Mouse (Mus musculus) gastrocnemius, postnatal 25 days (tissue): Measurements from ENCODE around the gene Patj. TPM values are rescaled to one million over a fixed set of nuclear protein-coding genes. Genes with fewer than 3 reads are reported as not detected.
"Not testable (repeated sequence)": the region's sequence is repeated elsewhere in the genome, so short reads cannot be mapped to it uniquely, and the experiment has no call there.

Experiments
- DNase-seq: peaks from one replicate; pipeline ENCODE4 v3.0.0; 2022
- total RNA-seq, 2 experiments: library from RNA; stranded (reverse); gene quantifications; 1 replicate in 1 of 2; 2 replicates in 1 of 2; pipeline ENCODE4 v1.2.3; 2021

The Patj gene
- total RNA-seq, 2 experiments from 2014 or later: 1.6 to 2.6 TPM

- no peak for DNase-seq
These were observed 181.7 kb downstream of the Patj start for GRCm38 (mm10) chr4:98577275-98577674.

- DNase-seq: no peak
These were observed 182.5 kb downstream of the Patj start for GRCm38 (mm10) chr4:98577957-98578541.

DNA sequence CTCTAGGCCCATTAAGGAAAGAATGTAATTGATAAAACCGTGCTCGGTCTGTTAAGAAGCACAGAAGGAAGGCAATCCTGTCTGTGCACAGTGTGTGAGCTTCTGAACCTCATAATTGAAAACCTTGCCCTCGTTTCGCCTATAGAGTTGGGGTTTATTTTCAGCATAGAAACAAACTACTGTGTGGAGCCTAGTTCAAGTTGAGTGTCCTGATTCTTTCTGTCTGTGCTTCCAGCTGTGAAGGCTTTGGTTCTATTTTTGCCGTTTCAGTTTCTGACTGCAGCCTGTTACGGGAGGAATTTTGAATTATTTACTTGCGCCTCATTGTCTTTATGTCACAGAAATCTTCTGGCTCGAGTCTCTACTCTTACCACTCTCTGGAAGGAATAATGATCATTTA is 185.9 kb downstream of the Patj start:
- no peak for DNase-seq

GRCm38 (mm10) chr4:98584023-98584422 is 188.4 kb downstream of the Patj start:
- DNase-seq: no peak

DNA sequence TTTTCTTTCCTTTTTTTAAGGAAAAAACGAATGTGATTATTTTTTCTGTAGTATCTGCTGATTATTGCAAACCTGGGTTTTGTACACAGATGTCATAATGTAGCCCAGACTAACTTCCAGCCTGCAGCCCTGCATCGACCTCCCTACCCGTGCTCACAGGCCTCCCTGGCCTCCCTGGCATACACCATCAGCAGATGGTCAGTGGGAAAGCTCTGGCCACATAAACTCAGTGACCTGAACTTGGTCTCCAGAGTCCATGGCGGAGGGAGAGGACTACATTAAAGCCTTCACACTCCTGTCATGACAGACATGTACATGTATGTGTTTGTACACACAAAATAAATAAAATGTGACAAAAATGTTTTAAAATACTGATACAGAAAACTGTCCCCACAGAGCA is 190.7 kb downstream of the Patj start:
- no peak for DNase-seq

DNA sequence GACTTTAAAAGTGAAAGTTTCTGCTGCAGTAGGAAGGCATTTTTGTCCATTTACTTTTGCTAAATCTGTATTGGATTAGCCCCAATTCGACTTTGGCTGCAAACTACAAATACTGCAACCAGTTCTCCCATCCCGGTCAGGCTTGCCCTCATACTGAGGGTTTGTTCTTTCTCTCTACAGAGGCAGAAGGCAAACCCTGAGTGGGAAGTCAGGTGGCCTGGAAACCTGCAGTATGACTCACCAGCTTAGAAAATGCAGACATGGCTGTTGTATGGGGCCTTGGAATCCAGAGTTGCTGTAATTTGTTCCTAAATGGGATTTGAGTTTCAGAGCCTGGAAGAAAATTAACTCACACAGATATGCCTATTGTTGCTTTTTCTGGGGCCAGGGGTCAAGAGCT is 192.1 kb downstream of the Patj start:
- no peak for DNase-seq

GRCm38 (mm10) chr4:98593961-98594360 is 198.4 kb downstream of the Patj start:
- no peak for DNase-seq

- no peak for DNase-seq
These were observed 203.0 kb downstream of the Patj start for GRCm38 (mm10) chr4:98598546-98598971.

DNA sequence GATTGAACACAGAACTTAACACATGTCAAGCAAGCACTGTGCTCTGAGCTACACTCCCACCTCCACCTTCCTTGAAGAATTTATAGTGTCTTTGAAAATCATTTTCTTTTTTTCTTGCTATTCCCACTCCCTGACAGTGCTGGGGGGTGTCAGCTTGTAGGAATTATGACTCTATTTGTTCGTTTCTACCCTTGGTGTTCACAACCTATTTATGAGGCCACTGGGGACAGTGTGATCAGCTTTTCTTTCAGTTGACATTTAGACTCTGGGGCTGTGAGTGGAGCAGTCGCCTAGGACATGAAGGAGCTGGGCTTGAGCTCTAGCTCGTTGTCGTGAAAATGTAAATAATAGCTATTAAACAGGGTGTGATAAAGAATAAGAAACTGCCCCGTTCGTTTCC is 203.8 kb downstream of the Patj start:
- DNase-seq: no peak

DNA sequence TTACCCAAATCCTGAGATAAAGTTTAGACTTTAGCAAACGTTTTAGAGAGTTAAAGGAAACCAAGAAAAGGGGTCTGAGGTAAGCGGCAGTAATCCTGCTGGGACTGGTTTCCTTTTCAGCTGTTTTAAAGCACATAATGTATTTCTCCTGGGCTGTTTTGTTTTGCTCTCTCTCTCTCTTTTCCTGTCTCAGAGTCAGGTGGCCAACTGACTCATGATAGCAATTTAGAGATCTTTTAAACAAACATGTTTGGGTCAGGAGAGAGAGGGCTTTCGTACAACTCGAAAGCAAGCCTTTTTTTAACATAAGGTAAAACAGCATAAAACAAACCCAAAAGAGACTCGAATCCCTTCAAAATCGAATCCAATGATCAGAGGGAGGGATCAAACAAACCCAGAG is 207.5 kb downstream of the Patj start:
- DNase-seq: no peak

DNA sequence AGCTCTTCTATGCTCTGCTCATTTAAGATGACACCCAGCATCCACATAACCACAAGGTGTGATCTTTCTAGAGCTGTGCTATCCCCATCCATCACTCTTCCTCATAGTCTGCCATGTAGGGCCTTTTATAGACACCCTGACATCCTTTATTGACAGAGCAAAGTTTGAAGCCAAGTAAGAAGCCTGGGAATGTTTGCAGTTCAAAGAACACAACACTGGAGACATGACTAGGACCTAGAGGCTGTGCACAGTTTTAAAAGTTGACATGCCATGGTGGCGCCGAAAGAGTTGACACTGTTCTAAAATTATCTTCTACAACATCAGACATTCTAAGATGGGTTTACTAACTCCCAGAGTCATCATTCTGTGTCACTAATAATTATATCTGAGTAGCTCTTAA is 214.9 kb downstream of the Patj start:
- no peak for DNase-seq

GRCm38 (mm10) chr4:98614395-98614794 is 218.8 kb downstream of the Patj start:
- DNase-seq: no peak

DNA sequence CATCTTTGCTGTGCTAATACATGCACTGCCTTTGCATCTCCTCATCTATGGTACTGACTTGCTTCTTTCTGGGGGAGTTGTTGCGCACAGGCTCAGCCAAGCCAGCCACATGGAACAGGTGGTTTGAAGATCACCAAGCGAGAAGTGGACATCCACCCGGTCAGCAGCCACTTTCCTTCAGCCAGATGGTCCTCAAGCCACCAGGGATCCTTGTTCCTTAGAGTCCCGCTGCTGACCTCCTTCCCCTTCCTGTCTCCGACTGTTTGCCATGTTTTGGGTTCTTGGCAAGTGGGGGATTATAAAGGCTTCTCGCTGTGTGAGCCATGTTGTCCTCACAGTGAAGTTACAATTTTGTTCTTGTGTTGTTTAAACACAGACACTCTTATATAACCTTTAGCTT is 223.6 kb downstream of the Patj start:
- DNase-seq: no peak

DNA sequence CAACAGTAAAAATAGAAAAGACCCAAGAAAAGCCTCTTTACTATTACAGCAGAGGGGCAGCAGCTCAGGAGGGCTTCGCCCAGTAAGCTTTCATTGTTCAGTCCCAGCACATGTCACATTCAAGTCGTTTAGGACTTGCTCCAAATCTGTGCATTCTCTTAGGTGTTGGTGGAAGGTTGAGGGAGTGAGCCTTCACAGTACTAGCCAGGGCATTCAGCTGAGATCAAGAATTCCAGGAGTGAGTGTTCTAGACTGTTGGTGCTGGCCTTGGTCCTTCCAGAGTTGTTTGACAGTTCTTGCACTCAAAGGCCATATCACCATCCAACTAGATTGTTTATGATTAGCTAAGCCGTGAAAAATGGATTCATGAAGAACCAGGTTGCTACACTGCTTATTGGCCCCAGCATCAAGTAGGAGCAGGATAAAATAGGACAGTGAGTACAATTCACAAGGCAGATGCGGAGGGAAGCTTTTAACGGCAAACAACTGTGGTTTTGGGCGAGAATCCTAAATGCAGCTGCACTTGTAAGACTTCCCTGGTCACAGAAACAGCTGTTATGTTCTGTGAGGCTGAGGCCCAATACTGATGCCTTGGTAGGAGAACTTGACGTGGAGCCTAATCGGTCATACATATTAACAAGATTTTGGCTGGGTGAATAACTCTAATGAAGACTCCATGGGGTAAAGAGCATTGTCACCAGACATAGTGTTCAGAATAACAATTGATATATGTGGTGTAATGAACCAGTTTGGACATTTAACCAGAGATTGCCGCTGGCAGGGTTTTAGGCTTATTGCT is 225.6 kb downstream of the Patj start:
- DNase-seq: peak; percentile 7

DNA sequence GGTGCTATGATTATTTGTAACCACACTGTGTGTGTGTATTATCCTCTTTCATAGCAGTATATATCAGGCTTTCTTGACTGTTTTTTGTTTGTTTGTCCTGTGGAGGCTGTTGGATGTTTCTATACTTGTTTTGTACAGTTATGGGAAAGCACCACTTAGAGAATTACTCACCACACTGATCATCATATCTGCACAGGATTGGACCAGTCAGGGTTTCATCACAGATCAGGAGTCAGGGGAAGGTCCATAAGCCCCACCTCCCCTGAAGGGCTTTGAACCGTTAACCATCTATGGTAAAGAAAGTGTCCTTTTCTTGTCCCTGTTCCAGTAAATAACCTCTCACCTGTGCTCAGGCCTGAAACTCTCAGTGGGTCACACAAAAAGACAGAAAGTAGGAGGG is 226.6 kb downstream of the Patj start:
- no peak for DNase-seq

DNA sequence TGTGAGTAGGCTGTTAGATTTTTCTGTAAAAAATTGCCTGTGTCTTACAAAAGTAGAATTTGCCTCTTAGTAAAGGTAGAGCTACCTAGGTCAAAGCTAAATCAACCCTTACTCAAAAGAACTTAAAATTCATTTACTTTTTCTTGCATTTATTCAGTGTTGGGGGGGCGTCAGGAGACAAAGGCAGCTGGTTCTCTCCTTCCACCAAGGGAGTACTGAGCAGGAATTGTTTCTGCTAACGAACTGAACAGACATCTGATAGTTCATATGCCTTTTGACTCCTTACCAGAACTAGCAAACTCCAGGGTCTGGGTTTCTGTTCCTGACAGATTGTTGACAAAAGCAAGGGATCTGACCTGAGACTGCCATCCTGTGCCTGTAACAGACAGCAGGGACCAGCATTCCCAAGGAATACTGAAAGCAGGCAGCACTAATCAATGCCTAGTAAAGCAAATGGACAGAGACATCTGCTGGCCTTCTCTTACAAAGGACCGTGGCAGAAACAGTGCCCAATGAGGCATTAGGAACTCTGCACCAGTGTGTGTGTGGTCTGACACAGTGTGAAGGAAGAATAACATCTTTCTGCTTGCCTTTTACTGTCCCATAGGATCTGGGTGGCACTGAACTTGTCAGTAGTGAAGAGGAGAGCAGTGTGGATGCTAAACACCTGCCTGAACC is 227.6 kb downstream of the Patj start:
- DNase-seq: no peak

DNA sequence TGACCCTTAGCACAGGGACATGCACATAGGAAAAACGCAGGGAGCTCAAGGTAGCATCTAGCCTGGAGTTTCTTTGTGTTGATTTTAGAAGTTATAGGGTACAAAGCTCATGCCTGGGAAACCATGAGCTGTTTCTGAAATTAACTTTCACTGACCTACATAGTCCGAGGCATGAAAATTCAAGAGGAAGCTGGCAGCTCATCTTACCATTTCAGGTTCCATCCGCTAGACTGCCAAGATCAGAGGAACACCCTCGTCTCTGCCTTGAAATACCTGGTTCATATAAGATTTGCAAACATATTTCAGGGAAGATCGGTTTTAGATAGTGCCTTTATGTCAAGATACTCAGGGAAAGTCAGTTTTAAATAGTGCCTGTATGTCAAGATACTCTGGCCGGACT is 232.7 kb downstream of the Patj start:
- no peak for DNase-seq

DNA sequence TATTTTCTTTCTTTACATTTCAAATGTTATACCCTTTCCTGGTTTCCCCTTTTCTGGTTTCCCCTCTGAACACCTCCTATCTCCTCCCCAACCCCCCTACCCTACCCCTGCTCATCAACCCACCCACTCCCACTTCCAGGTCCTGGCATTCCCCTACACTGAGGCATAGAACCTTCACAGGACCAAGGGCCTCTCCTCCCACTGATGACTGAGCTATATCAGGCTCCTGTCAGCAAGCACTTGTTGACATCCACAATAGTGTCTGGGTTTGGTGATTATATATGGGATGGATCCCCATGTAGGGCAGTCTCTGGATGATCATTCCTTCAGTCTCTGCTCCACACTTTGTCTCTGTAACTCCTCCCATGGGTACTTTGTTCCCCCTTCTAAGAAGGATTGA is 233.6 kb downstream of the Patj start:
- DNase-seq: not testable (repeated sequence)

- DNase-seq: no peak
These were observed 239.7 kb downstream of the Patj start for GRCm38 (mm10) chr4:98635140-98635837.

DNA sequence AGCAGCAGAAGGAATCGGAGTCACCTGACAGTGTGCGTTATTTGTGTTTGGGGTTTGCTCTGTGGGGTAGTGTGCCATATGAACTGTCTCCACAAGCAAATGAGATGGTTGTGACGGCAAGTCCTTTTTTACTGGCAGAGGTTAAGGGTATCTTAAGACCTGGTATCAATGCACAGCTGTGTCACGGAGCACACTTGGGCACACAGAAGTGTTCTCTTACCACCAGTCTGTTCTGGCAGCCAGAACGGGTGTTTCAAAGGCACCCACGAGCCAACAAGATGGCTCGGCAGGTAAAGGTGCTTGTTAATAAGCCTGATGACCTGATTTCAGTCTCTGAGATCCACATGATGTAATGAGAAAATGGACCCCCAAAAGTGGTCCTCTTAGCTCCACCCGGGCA is 243.1 kb downstream of the Patj start:
- no peak for DNase-seq

DNA sequence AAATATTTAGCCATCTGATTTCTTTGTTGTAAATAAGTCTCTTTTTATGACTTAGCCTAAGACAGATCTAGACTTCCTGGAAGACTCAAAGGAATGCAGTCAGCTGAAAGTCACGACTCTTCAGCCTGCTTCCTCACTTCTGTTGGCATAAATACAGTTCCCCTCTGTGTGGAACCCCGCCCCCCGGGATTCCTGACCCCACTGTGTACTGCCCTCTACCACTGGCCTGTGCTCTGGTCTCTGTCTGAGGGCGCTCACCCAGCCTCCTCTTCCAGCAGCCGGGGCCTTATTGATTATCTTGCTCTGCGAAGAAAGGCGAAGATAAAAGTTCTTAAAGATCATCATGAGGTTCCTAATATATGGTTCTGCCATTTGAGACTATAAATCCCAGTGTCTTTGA is 258.1 kb downstream of the Patj start:
- DNase-seq: no peak

DNA sequence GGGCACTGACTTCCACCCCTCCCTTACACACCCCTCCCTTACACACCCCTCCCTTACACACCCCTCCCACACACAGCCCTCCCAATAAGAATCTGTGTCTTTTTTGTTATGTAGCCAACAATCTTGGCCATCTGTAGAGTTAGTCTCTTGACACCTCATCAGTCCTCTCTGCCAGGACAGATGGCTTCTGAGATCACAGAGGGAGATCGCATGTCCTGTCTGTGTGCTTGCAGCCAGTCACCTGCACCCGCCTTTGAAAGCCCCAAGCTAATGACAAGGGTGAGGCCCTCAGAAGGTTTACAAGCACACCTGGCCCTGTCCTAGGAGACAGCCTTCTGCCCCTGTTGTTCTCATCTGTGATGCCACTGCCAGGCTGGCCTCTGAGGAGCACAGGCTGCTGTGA is 258.8 kb downstream of the Patj start:
- DNase-seq: no peak

- no peak for DNase-seq
These were observed 261.2 kb downstream of the Patj start for GRCm38 (mm10) chr4:98656759-98657158.
